In genomic region chr17:34591994-34592375, GRCm38 (mm10) we compare ENCODE assay signal across 8 mouse cellular contexts. TPM values are rescaled to one million over a fixed set of nuclear protein-coding genes. Genes with fewer than 3 reads are reported as not detected.
DNase-seq lines count a peak whose midpoint lies in the region; ATAC-seq and TF ChIP-seq lines count a peak whose summit lies in the region.

No protein-coding gene starts in this region.

- peak; percentile 96 for DNase-seq in NIH3T3 (ENCODE audit: low read depth)
- DNase-seq in cerebellum, adult 8-10 months, result peak; percentile 82
- peak; percentile 91 for DNase-seq in forebrain, postnatal 0 days
- peak; percentile 92 for DNase-seq in hindbrain, embryonic 10.5 days (ENCODE audit: low spot score)
- peak; percentile 69 to 82 for DNase-seq in layer of hippocampus, postnatal 14 days (ENCODE audit: low spot score in 2 of 2)
- peak; percentile 88 for DNase-seq in lung, postnatal 25 days (ENCODE audit: low spot score)
- peak; percentile 92 for DNase-seq in ovary, postnatal 36 days (ENCODE audit: low spot score)
- DNase-seq in thymus, postnatal 36 days, result peak; percentile 92

- peak overlapping the region; percentile 97 for H3K27ac ChIP-seq in forebrain, postnatal 0 days (ENCODE audit: low read depth, low read length)
- H3K27ac ChIP-seq in hindbrain, embryonic 10.5 days, result peak overlapping the region; percentile 99

- WGBS in forebrain, postnatal 0 days, result under 1% methylated on average over 26 of the region's 35 CpGs
- 1% methylated on average over 35 of the region's 35 CpGs for WGBS in hindbrain, embryonic 10.5 days

- H3K36me3 ChIP-seq in forebrain, postnatal 0 days (ENCODE audit: insufficient read depth), result peaks cover 17% of the 10 kb centered on the region
- peaks cover 34% of the 10 kb centered on the region for H3K36me3 ChIP-seq in hindbrain, embryonic 10.5 days

- TF ChIP-seq CTCF in forebrain, postnatal 0 days (IDR thresholded peaks at IDR 0.05; ENCODE audit: low read depth), result no peak

- H3K4me2 ChIP-seq in forebrain, postnatal 0 days (ENCODE audit: low read depth), result peak overlapping the region; percentile 93

- H3K9ac ChIP-seq in forebrain, postnatal 0 days, result peak overlapping the region; percentile 94

- peaks cover 16% of the 10 kb centered on the region for H3K4me1 ChIP-seq in forebrain, postnatal 0 days (ENCODE audit: insufficient read depth)
- peaks cover 98% of the 10 kb centered on the region for H3K4me1 ChIP-seq in hindbrain, embryonic 10.5 days (replicated peaks)

- no peaks in the 10 kb centered on the region for H3K9me3 ChIP-seq in forebrain, postnatal 0 days (ENCODE audit: low read length)
- H3K9me3 ChIP-seq in hindbrain, embryonic 10.5 days, result no peaks in the 10 kb centered on the region

- H3K4me3 ChIP-seq in forebrain, postnatal 0 days (ENCODE audit: low read depth, low read length), result peak overlapping the region; percentile 89
- H3K4me3 ChIP-seq in hindbrain, embryonic 10.5 days, result peak overlapping the region; percentile 87

- peak; percentile 35 for ATAC-seq in forebrain, postnatal 0 days

- H3K27me3 ChIP-seq in forebrain, postnatal 0 days (ENCODE audit: insufficient read depth, low read length), result no peaks in the 10 kb centered on the region
- H3K27me3 ChIP-seq in hindbrain, embryonic 10.5 days (ENCODE audit: insufficient read depth, poor library complexity, severe bottlenecking), result no peaks in the 10 kb centered on the region

RNA-seq across cellular contexts. Expression of gene Pbx2, which starts 0.9 kb away (rescaled TPM):
- 56.7 and 75.2 TPM in 2 replicates for total RNA-seq in forebrain, postnatal 0 days (2014; rRNA removed)
- polyA plus RNA-seq in forebrain, postnatal 0 days (2015; fragmentation: Nextera tagmentation; extraction: Ambion mirVana), result 3.9 and 5.9 TPM in 2 replicates
- polyA plus RNA-seq in hindbrain, embryonic 10.5 days (2016; fragmentation: Nextera tagmentation; extraction: Ambion mirVana), result 17.7 and 17.8 TPM in 2 replicates
- total RNA-seq in layer of hippocampus, postnatal 14 days (2021), result 10 to 100 TPM; 43.5 to 52.7 TPM

RNA-seq across cellular contexts. Expression of gene Gpsm3, which starts 2.4 kb away (rescaled TPM):
- total RNA-seq in forebrain, postnatal 0 days (2014; rRNA removed), result 1.2 and 2.4 TPM in 2 replicates
- 4.2 and 4.6 TPM in 2 replicates for polyA plus RNA-seq in forebrain, postnatal 0 days (2015; fragmentation: Nextera tagmentation; extraction: Ambion mirVana)
- polyA plus RNA-seq in hindbrain, embryonic 10.5 days (2016; fragmentation: Nextera tagmentation; extraction: Ambion mirVana), result 8.1 and 8.4 TPM in 2 replicates
- 1 to 10 TPM; 3.1 to 3.5 TPM for total RNA-seq in layer of hippocampus, postnatal 14 days (2021)

RNA-seq across cellular contexts. Expression of gene Ager, which starts 5.7 kb away (rescaled TPM):
- 1.8 and 2.8 TPM in 2 replicates for total RNA-seq in forebrain, postnatal 0 days (2014; rRNA removed)
- polyA plus RNA-seq in forebrain, postnatal 0 days (2015; fragmentation: Nextera tagmentation; extraction: Ambion mirVana), result 0.92 and 1.2 TPM in 2 replicates
- polyA plus RNA-seq in hindbrain, embryonic 10.5 days (2016; fragmentation: Nextera tagmentation; extraction: Ambion mirVana), result 2.0 and 2.7 TPM in 2 replicates
- total RNA-seq in layer of hippocampus, postnatal 14 days (2021), result 1 to 10 TPM; 1.2 to 1.5 TPM

RNA-seq across cellular contexts. Expression of gene Rnf5, which starts 11.5 kb away (rescaled TPM):
- total RNA-seq in forebrain, postnatal 0 days (2014; rRNA removed), result 39.0 and 45.3 TPM in 2 replicates
- 245 and 252 TPM in 2 replicates for polyA plus RNA-seq in forebrain, postnatal 0 days (2015; fragmentation: Nextera tagmentation; extraction: Ambion mirVana)
- polyA plus RNA-seq in hindbrain, embryonic 10.5 days (2016; fragmentation: Nextera tagmentation; extraction: Ambion mirVana), result 202 and 223 TPM in 2 replicates
- 10 to 100 TPM; 85.7 to 92.9 TPM for total RNA-seq in layer of hippocampus, postnatal 14 days (2021)

RNA-seq across cellular contexts. Expression of gene Agpat1, which starts 12.1 kb away (rescaled TPM):
- total RNA-seq in forebrain, postnatal 0 days (2014; rRNA removed), result 187 and 217 TPM in 2 replicates
- 88.5 and 104 TPM in 2 replicates for polyA plus RNA-seq in forebrain, postnatal 0 days (2015; fragmentation: Nextera tagmentation; extraction: Ambion mirVana)
- 68.1 and 104 TPM in 2 replicates for polyA plus RNA-seq in hindbrain, embryonic 10.5 days (2016; fragmentation: Nextera tagmentation; extraction: Ambion mirVana)
- total RNA-seq in layer of hippocampus, postnatal 14 days (2021), result 100 to 1,000 TPM; 156 to 167 TPM

Comparison
In these comparisons a context has a peak if more than half of its experiments do, and no peak if none do; other contexts are left out.
1. Peak in every context shown above with its lines: DNase-seq, ATAC-seq, H3K4me3 ChIP-seq and H3K27ac ChIP-seq.